Mouse (Mus musculus) spleen, adult 2 months (tissue): ENCODE measurements around the gene Ppp2r5a. TPM values are rescaled to one million over a fixed set of nuclear protein-coding genes. Genes with fewer than 3 reads are reported as not detected.

Experiments used
- DNase-seq, 2 experiments: peaks; one replicate each; pipeline versions ENCODE4 v3.0.0 to v3.0.0-alpha.2; 2012 to 2021; ENCODE audit warnings: low spot score in 2 of 2, low read depth in 1 of 2
- H3K27ac ChIP-seq: fragments of 200-500 bp; 2 replicates; pipeline ENCODE4 v1.5.1; 2012; ENCODE audit warnings: low read length, inconsistent platforms; ENCODE audit not compliant: insufficient read depth
- H3K27me3 ChIP-seq: fragments of 200-500 bp; 2 replicates; pipeline ENCODE4 v1.6.1; 2012; ENCODE audit warnings: mild to moderate bottlenecking, moderate library complexity, low read length, inconsistent platforms; ENCODE audit not compliant: control insufficient read depth, insufficient read depth
- H3K36me3 ChIP-seq: fragments of 200-500 bp; 2 replicates; pipeline ENCODE4 v1.6.1; 2012; ENCODE audit warnings: mild to moderate bottlenecking, low read length, inconsistent platforms; ENCODE audit not compliant: control insufficient read depth, insufficient read depth
- H3K4me1 ChIP-seq: fragments of 200-500 bp; 2 replicates; pipeline ENCODE4 v1.6.1; 2011; ENCODE audit warnings: inconsistent platforms; ENCODE audit not compliant: control insufficient read depth, insufficient read depth, insufficient read length
- H3K4me3 ChIP-seq: fragments of 200-500 bp; 2 replicates; pipeline ENCODE4 v1.5.1; 2011; ENCODE audit warnings: mild to moderate bottlenecking, inconsistent platforms; ENCODE audit not compliant: insufficient read depth, insufficient read length; ENCODE audit errors: extremely low read depth
- CTCF ChIP-seq: fragments of 200-500 bp; IDR thresholded peaks from 2 replicates; pipeline ENCODE4 v1.5.1; 2011; ENCODE audit warnings: mild to moderate bottlenecking, inconsistent platforms; ENCODE audit not compliant: insufficient read depth, insufficient read length, insufficient replicate concordance; ENCODE audit errors: extremely low read depth
- POLR2A ChIP-seq: fragments of 200-500 bp; IDR thresholded peaks from 2 replicates; pipeline ENCODE4 v1.6.1; 2011; ENCODE audit warnings: low read depth, low read length, inconsistent platforms
- WGBS: fragments of 180-500 bp; shearing (Covaris S2); methylation state at CpG from one replicate; pipeline ENCODE4 v1.1.7; 2018; 5-methylcytosine and 5-hydroxymethylcytosine counted together
- polyA plus RNA-seq: library from polyadenylated mRNA; depleted of rRNA; stranded (reverse); fragments of >200 nt; gene quantifications from 2 replicates; pipeline ENCODE4 v1.2.3, GENCODE M21; 2012

Gene Ppp2r5a
- polyA plus RNA-seq, 1 experiment = 49.2 TPM

DNA sequence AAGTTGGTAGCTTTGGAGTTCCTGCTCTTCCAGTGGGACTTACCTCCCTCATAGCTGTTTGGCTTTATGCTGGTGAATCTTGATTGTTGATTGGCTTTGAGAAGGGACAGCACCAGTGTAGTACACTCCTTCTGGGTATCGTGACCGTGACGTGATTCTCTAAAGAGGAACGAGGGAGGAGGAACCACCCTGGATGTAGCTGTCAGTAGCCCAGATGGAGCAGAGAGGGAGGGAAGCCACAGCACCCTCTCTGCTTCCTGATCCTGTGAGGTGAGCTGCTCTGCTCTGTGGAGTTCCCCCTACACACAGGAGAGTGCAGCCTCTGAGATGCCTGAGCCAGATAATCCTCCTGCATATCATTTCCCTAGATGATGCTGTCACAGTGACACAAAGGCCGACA is 68.6 kb downstream of the Ppp2r5a start:
- WGBS = 24% methylated on average over 5 of the region's 5 CpGs
- H3K27ac ChIP-seq = no peak overlapping the region
- peak in 1 of 2 experiments; percentile 40 for DNase-seq
- peaks cover 22% of the 10 kb centered on the region for H3K36me3 ChIP-seq
- peaks cover 4% of the 10 kb centered on the region; the same call in 1 of the 2 replicates for H3K4me1 ChIP-seq
- TF ChIP-seq POLR2A (no peak), CTCF (no peak)
- H3K4me3 ChIP-seq = no peak overlapping the region
- H3K27me3 ChIP-seq = no peaks in the 10 kb centered on the region

DNA sequence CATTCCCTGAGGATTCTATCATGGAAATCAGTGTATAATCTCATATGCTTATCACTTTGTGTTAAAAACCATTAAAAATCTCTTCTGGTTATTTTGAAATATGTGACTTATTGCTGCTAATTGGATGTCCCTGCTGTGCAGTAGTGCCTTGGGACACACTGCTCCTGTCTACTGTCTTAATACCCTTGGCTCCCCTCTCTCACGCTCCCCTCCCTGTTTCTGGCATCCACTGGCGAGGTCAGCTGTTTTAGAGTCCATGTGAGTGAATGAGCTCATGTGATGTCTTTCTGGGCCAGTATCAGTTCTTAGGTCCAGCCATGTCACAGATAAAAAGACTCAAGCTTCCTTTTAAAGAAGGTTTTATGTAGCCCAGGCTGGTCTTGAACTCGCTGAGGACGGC is 72.7 kb downstream of the Ppp2r5a start:
- peaks cover 24% of the 10 kb centered on the region; the same call in 1 of the 2 replicates for H3K4me1 ChIP-seq
- DNase-seq = no peak
- 92% methylated on average over 4 of the region's 4 CpGs for WGBS
- no peak overlapping the region for H3K27ac ChIP-seq
- H3K4me3 ChIP-seq = no peak overlapping the region
- TF ChIP-seq CTCF = no peak
- no peak for TF ChIP-seq POLR2A
- H3K36me3 ChIP-seq = peaks cover 6% of the 10 kb centered on the region; the same call in 1 of the 2 replicates
- no peaks in the 10 kb centered on the region for H3K27me3 ChIP-seq

DNA sequence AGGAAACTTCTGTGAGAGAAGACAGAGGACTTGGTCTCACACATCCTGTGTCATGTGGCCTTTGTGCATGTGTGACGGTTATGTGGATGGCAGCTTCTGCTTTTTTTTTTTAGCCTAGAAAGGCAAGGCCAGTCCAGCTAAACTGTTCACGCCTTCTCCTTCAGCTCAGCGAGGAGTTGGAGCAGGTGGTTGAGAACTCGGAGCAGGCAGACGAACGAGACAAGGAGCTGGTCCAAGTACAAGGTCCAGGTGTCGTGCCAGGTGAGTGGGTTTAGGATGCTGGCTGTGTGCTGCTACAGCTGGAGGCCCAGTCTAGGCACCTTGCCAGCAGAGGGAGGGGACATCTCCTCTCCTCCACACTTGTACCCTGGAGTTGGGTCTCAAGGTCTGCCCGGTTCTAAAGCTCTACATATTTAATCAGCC is 75.0 kb downstream of the Ppp2r5a start:
- Histone ChIP-seq H3K27me3 (no peaks in the 10 kb centered on the region), H3K4me3 (peak overlapping the region; percentile 6; the same call in 1 of the 2 replicates), H3K4me1 (peaks cover 21% of the 10 kb centered on the region; the same call in 1 of the 2 replicates), H3K36me3 (peaks cover 4% of the 10 kb centered on the region; the same call in 1 of the 2 replicates), H3K27ac (peak overlapping the region; percentile 32; the same call in 1 of the 2 replicates)
- DNase-seq = no peak
- WGBS = 20% methylated on average over 8 of the region's 8 CpGs
- TF ChIP-seq POLR2A (no peak), CTCF (no peak)

DNA sequence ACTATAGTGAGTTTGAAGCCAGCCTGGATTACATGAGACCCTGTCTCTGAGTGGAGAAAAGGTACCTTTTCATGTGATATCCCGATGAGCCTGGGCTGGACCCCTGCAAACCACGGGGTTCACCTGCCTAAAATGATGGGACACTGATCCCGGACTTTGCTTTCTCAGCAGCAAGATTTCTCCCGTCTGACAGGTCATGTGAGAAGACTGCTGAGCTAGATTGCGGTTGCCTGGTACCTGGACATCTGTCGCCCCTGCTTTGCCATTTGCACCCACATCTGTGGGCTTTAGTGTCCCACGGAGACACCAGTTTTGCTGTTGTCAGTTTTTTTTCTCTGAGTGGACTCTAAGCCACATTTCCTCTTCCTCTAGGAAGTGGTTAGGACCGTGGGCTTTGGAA is 75.8 kb downstream of the Ppp2r5a start:
- no peaks in the 10 kb centered on the region for H3K27me3 ChIP-seq
- peaks cover 4% of the 10 kb centered on the region; the same call in 1 of the 2 replicates for H3K36me3 ChIP-seq
- TF ChIP-seq CTCF (no peak), POLR2A (no peak)
- no peak for DNase-seq
- 38% methylated on average over 8 of the region's 8 CpGs for WGBS
- 0 out of 2 replicates have a peak overlapping the region, but pooled peaks have one; percentile 3 for H3K27ac ChIP-seq
- H3K4me1 ChIP-seq = peaks cover 24% of the 10 kb centered on the region; the same call in 1 of the 2 replicates
- peak overlapping the region; percentile 11; the same call in 1 of the 2 replicates for H3K4me3 ChIP-seq

DNA sequence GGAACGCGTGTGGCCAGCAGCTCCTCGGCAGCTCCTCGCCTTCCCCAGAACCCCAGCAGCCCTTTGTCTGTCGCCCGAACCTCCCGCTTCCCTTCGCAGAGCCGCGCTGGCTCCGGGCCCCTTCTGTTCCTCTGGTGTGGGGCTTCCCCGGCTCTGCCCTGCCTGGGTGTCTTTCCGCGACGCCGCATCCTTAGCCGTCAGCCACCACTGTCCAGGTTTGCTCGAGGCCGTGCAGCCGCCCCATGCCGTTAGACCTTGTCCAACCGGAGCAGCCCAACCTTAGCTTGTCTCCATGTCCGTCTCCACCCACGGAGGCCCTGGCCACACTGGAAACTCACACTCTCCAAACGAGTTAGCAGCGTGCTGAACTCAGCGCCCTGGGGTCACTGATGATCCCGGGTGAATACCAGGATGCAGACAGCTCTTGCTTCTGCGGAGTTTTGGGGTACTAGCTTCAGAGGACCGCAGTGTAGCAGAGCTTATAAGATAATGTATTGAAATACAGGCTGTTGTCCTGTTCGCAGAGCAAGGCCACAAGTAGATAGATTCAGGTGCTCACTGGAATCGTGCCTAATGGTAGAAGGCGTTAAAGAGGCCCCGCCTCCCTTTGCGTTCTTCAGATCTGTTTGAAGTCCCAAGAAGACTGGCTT is 76.7 kb downstream of the Ppp2r5a start:
- Histone ChIP-seq H3K4me3 (peak overlapping the region; percentile 89), H3K27ac (peak overlapping the region; percentile 86), H3K36me3 (peaks cover 2% of the 10 kb centered on the region; the same call in 1 of the 2 replicates), H3K4me1 (peaks cover 24% of the 10 kb centered on the region; the same call in 1 of the 2 replicates), H3K27me3 (no peaks in the 10 kb centered on the region)
- TF ChIP-seq POLR2A = no peak
- 2% methylated on average over 34 of the region's 35 CpGs for WGBS
- peak in 1 of 2 experiments; percentile 82 for DNase-seq

DNA sequence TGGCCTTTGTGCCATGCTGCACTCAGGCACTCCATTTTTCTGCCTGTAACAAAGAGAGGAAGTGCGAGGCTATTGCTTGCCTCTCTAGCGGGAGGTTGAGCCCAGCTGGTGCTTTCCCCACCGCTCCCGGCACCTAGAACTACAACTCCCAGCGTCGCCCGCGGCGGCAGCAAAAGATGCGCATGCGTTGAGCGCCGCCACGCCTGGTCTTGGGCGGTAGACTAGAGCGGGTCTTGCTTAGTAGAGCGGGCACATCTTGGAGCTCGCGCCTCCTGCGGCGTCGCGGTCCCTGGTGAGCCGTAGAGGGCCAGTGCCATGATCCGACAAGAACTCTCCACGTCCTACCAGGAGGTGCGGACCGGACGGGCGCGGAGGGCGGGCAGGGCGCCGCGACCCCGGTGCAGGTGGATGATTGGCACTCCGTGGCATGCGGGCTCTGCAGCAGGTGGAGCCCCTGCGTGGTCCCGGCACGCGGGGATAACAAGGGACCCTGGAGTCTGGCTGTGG is 77.3 kb downstream of the Ppp2r5a start, which contains the start of gene Tmem206:
Gene Tmem206 (plus strand): TSS at position 187 of the 507 bp plus-strand sequence.
- Histone ChIP-seq H3K27me3 (no peaks in the 10 kb centered on the region), H3K27ac (peak within 1 kb of the TSS; percentile 86), H3K36me3 (peaks cover 2% of the 10 kb centered on the region; the same call in 1 of the 2 replicates), H3K4me3 (peak within 1 kb of the TSS; percentile 89), H3K4me1 (peaks cover 24% of the 10 kb centered on the region; the same call in 1 of the 2 replicates)
- under 1% methylated on average over 42 of the region's 42 CpGs for WGBS
- TF ChIP-seq CTCF = no peak
- TF ChIP-seq POLR2A = peak; percentile 90
- peak; percentile 94 to 96 for DNase-seq
